Mouse (Mus musculus) E14TG2a.4 (cell line): ENCODE measurements around the gene Rpgrip1.

Experiments
- CTCF ChIP-seq: conservative IDR thresholded peaks from 2 replicates; pipeline ENCODE4 v1.5.1; 2014; ENCODE audit warnings: low read length
- NANOG ChIP-seq: IDR thresholded peaks from 2 replicates; pipeline ENCODE4 v1.6.1; 2014; ENCODE audit warnings: borderline replicate concordance, low read length, mixed read lengths
- POU5F1 ChIP-seq: IDR thresholded peaks from 2 replicates; pipeline ENCODE4 v1.6.1; 2014; ENCODE audit warnings: low read length, borderline replicate concordance

- TF ChIP-seq CTCF = no peak
- TF ChIP-seq NANOG = no peak
- no peak for TF ChIP-seq POU5F1
Measured at GRCm38 (mm10) chr14:52124636-52125035, 14.1 kb downstream of the Rpgrip1 start.
